In the genomic region with DNA sequence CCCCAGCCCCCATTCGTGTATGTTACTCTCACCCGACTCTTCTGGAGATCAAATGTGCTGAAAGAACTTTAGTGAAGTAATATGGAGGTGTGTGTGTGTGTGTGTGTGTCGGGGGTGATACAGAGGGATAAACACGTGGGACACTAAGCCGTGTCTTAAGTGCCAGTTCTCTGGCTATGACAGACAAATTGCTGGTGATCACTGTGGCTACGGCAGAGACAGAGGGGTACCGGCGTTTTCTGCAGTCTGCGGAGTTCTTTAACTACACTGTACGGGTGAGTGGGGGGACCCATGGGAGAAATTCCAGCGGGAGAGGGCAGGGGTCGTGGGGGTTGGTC, we compare ENCODE assay signal across 8 mouse cellular contexts. TPM values are rescaled to one million over a fixed set of nuclear protein-coding genes. Genes with fewer than 3 reads are reported as not detected.
DNase-seq lines count a peak whose midpoint lies in the region; ATAC-seq and TF ChIP-seq lines count a peak whose summit lies in the region.

A gene (minus strand): TSS at position 88 of the 338 bp plus-strand sequence.

- H3K36me3 ChIP-seq in kidney, embryonic 15.5 days: peaks cover 58% of the 10 kb centered on the region
- peaks cover 50% of the 10 kb centered on the region for H3K36me3 ChIP-seq in forebrain, embryonic 14.5 days (ENCODE audit: control insufficient read depth, insufficient read depth, low read length)
- peaks cover 44% of the 10 kb centered on the region for H3K36me3 ChIP-seq in hindbrain, embryonic 12.5 days
- H3K36me3 ChIP-seq in liver, embryonic 14.5 days (replicated peaks; ENCODE audit: control insufficient read depth, insufficient read depth, low read depth): no peaks in the 10 kb centered on the region
- peaks cover 31% of the 10 kb centered on the region for H3K36me3 ChIP-seq in stomach, embryonic 15.5 days

- CTCF ChIA-PET in Patski (lab: Charles Lee): no interaction called here

- no peaks in the 10 kb centered on the region for H3K27me3 ChIP-seq in kidney, embryonic 15.5 days
- H3K27me3 ChIP-seq in Patski: no peaks in the 10 kb centered on the region
- H3K27me3 ChIP-seq in forebrain, embryonic 14.5 days (replicated peaks; ENCODE audit: control insufficient read depth, insufficient read depth, low read length): no peaks in the 10 kb centered on the region
- H3K27me3 ChIP-seq in hindbrain, embryonic 12.5 days: no peaks in the 10 kb centered on the region
- no peaks in the 10 kb centered on the region for H3K27me3 ChIP-seq in liver, embryonic 14.5 days (ENCODE audit: control insufficient read depth, insufficient read depth, low read length)
- no peaks in the 10 kb centered on the region for H3K27me3 ChIP-seq in stomach, embryonic 15.5 days (replicated peaks)

- H3K9me3 ChIP-seq in kidney, embryonic 15.5 days (replicated peaks): no peaks in the 10 kb centered on the region
- no peaks in the 10 kb centered on the region for H3K9me3 ChIP-seq in forebrain, embryonic 14.5 days (replicated peaks; ENCODE audit: control insufficient read depth, low read length)
- H3K9me3 ChIP-seq in hindbrain, embryonic 12.5 days (replicated peaks): no peaks in the 10 kb centered on the region
- H3K9me3 ChIP-seq in liver, embryonic 14.5 days (ENCODE audit: control insufficient read depth, low read length): no peaks in the 10 kb centered on the region
- no peaks in the 10 kb centered on the region for H3K9me3 ChIP-seq in stomach, embryonic 15.5 days

- WGBS in kidney, embryonic 15.5 days: 3% methylated on average over 12 of the region's 12 CpGs
- 7% methylated on average over 12 of the region's 12 CpGs for WGBS in forebrain, embryonic 14.5 days
- 9% methylated on average over 12 of the region's 12 CpGs for WGBS in hindbrain, embryonic 12.5 days
- 5% methylated on average over 12 of the region's 12 CpGs for WGBS in liver, embryonic 14.5 days (ENCODE audit: insufficient replicate concordance)
- WGBS in stomach, embryonic 15.5 days: 3% methylated on average over 12 of the region's 12 CpGs

- POLR2A ChIA-PET in Patski (lab: Charles Lee): no interaction called here

- peak; percentile 2; the same call in 1 of the 2 replicates for ATAC-seq in kidney, embryonic 15.5 days (replicated peaks; ENCODE audit: low FRiP score)
- peak; percentile 4 for ATAC-seq in Patski
- no peak for ATAC-seq in forebrain, embryonic 14.5 days
- no peak for ATAC-seq in hindbrain, embryonic 12.5 days (ENCODE audit: low FRiP score)
- no peak for ATAC-seq in liver, embryonic 14.5 days (ENCODE audit: insufficient read depth)
- ATAC-seq in stomach, embryonic 15.5 days (ENCODE audit: insufficient read depth, low FRiP score, low read depth): no peak

- peak within 1 kb of the TSS; percentile 96 for H3K27ac ChIP-seq in kidney, embryonic 15.5 days
- peak within 1 kb of the TSS; percentile 94 for H3K27ac ChIP-seq in forebrain, embryonic 14.5 days (ENCODE audit: low read depth, low read length)
- H3K27ac ChIP-seq in hindbrain, embryonic 12.5 days: peak within 1 kb of the TSS; percentile 97
- H3K27ac ChIP-seq in liver, embryonic 14.5 days: peak within 1 kb of the TSS; percentile 75
- peak within 1 kb of the TSS; percentile 96 for H3K27ac ChIP-seq in stomach, embryonic 15.5 days

- in situ Hi-C loops in Patski (cut with MboI; ENCODE audit: low pct_unique_long_range_greater_than_20kb): no loop called here

- DNase-seq in kidney, postnatal 10 days: no peak
- no peak for DNase-seq in Patski (ENCODE audit: low read depth, low spot score)
- peak; percentile 32 for DNase-seq in forebrain, embryonic 14.5 days (ENCODE audit: low spot score)
- no peak for DNase-seq in liver, embryonic 14.5 days (ENCODE audit: low read depth in 3 of 3, low spot score in 3 of 3)
- DNase-seq in right cerebral cortex, postnatal 36 days (ENCODE audit: low spot score in 2 of 2): no peak

- H3K4me1 ChIP-seq in kidney, embryonic 15.5 days: peaks cover 15% of the 10 kb centered on the region
- peaks cover 8% of the 10 kb centered on the region for H3K4me1 ChIP-seq in forebrain, embryonic 14.5 days (ENCODE audit: control insufficient read depth, insufficient read depth, low read length)
- H3K4me1 ChIP-seq in hindbrain, embryonic 12.5 days: peaks cover 20% of the 10 kb centered on the region
- peaks cover 0 to 13% of the 10 kb centered on the region in 2 experiments; a peak in 2 of 4 replicates for H3K4me1 ChIP-seq in liver, embryonic 14.5 days (replicated peaks; ENCODE audit: control insufficient read depth in 2 of 2, insufficient read depth in 2 of 2, low read length in 1 of 2)
- H3K4me1 ChIP-seq in stomach, embryonic 15.5 days: 0 out of 2 replicates have a peak, but pooled peaks cover 11% of the 10 kb centered on the region

- H3K4me2 ChIP-seq in kidney, embryonic 15.5 days: peak within 1 kb of the TSS; percentile 91
- peak within 1 kb of the TSS; percentile 93 for H3K4me2 ChIP-seq in forebrain, embryonic 14.5 days (ENCODE audit: low read length)
- peak within 1 kb of the TSS; percentile 87 for H3K4me2 ChIP-seq in hindbrain, embryonic 12.5 days (replicated peaks)
- H3K4me2 ChIP-seq in liver, embryonic 14.5 days (ENCODE audit: low read depth): peak within 1 kb of the TSS; percentile 92
- peak within 1 kb of the TSS; percentile 88 for H3K4me2 ChIP-seq in stomach, embryonic 15.5 days

- no peak for TF ChIP-seq CTCF in Patski (IDR thresholded peaks at IDR 0.05)
- no peak for TF ChIP-seq CTCF in liver, embryonic 14.5 days (IDR thresholded peaks at IDR 0.05; ENCODE audit: low read depth)

- H3K4me3 ChIP-seq in kidney, embryonic 15.5 days (replicated peaks): peak within 1 kb of the TSS; percentile 92
- peak within 1 kb of the TSS; percentile 87 for H3K4me3 ChIP-seq in forebrain, embryonic 14.5 days (ENCODE audit: low read depth, low read length)
- peak within 1 kb of the TSS; percentile 77 for H3K4me3 ChIP-seq in hindbrain, embryonic 12.5 days
- peak within 1 kb of the TSS; percentile 93 to 98 for H3K4me3 ChIP-seq in liver, embryonic 14.5 days (ENCODE audit: insufficient read depth in 1 of 2, low read depth in 2 of 2, low read length in 2 of 2)
- peak within 1 kb of the TSS; percentile 78 for H3K4me3 ChIP-seq in stomach, embryonic 15.5 days (replicated peaks)

- peak within 1 kb of the TSS; percentile 92 for H3K9ac ChIP-seq in kidney, embryonic 15.5 days
- peak within 1 kb of the TSS; percentile 98 for H3K9ac ChIP-seq in forebrain, embryonic 14.5 days (ENCODE audit: low read length)
- H3K9ac ChIP-seq in hindbrain, embryonic 12.5 days: peak within 1 kb of the TSS; percentile 91
- peak within 1 kb of the TSS; percentile 93 for H3K9ac ChIP-seq in liver, embryonic 14.5 days (replicated peaks)
- H3K9ac ChIP-seq in stomach, embryonic 15.5 days: peak within 1 kb of the TSS; percentile 73

- no peak for TF ChIP-seq EP300 in liver, embryonic 14.5 days (IDR thresholded peaks at IDR 0.05; ENCODE audit: low read depth)

RNA-seq across cellular contexts. Expression of the gene that starts here (rescaled TPM):
- 86.4 and 102 TPM in 2 replicates for polyA plus RNA-seq in kidney, embryonic 15.5 days (2015; fragmentation: Nextera tagmentation; extraction: Ambion mirVana)
- polyA plus RNA-seq in Patski (2021): 99.6 TPM
- 125 and 136 TPM in 2 replicates for polyA plus RNA-seq in forebrain, embryonic 14.5 days (2014; fragmentation: Nextera tagmentation; extraction: Ambion mirVana)
- 101 and 103 TPM in 2 replicates for polyA plus RNA-seq in hindbrain, embryonic 12.5 days (2016; fragmentation: Nextera tagmentation; extraction: Ambion mirVana)
- polyA plus RNA-seq in liver, embryonic 14.5 days (2012; rRNA removed): 25.4 and 29.3 TPM in 2 replicates
- 46.2 and 51.2 TPM in 2 replicates for polyA plus RNA-seq in liver, embryonic 14.5 days (2014; fragmentation: Nextera tagmentation; extraction: Ambion mirVana)
- 90.6 and 94.3 TPM in 2 replicates for polyA plus RNA-seq in stomach, embryonic 15.5 days (2015; fragmentation: Nextera tagmentation; extraction: Ambion mirVana)

Comparison
In these comparisons a context has a peak if more than half of its experiments do, and no peak if none do; other contexts are left out.
1. ATAC-seq: peak in kidney, embryonic 15.5 days (single experiment) and Patski (single experiment); none in forebrain, embryonic 14.5 days (single experiment), hindbrain, embryonic 12.5 days (single experiment), liver, embryonic 14.5 days (single experiment) and stomach, embryonic 15.5 days (single experiment).
2. Peak in every context shown above with its lines, with median percentiles within 50 percentile points of each other: H3K27ac ChIP-seq, H3K4me2 ChIP-seq, H3K4me3 ChIP-seq and H3K9ac ChIP-seq.